Mouse (Mus musculus): Measurements from ENCODE around the gene Aspg.

Aspg gene

DNA sequence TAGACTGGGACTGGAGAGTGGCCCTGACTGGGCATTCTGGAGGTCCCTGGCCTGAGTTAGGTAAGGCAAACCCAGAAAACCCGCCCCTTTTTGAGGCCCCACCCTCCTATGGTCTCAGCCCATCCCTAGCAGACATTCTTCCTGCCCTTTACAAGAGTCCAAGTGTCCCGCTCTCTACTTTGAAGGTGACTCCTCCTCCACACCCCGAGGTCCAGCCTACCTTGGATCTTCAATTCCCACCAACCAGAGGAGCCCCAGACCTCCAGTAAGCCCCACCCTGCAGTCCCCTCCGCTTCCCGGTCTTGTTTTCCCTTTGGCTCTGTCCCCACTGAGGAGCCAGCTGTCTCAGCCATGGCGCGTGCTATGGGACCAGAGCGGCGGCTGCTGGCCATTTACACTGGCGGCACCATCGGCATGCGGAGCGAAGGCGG lies at the start of gene Aspg:
Aspg (plus strand) TSS at position 139 of the 431 bp plus-strand sequence.
- no peak for DNase-seq (ENCODE audit: low spot score in 2 of 2)

DNA sequence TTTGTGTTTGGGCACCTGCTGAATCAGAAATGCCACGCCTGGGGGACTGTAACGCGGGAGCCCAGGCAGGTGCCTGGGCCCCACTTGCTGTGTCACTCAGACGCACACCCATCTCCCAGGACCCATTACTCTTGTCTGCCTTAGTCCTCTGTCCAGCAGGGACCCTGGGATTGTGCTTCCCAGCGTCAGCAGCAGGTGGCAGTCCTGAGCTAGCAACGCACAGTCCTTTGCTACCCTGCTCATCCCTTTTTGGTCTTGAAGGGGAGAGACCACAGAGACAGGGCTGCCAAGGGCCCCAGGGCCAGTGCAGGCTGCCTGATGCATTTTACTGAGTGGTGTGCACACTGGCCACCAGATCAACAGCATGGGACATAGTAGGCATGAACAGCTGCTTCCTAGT lies 28.8 kb upstream of the Aspg start:
- peak; percentile 44 to 71 for DNase-seq (ENCODE audit: low spot score in 2 of 2)

DNA sequence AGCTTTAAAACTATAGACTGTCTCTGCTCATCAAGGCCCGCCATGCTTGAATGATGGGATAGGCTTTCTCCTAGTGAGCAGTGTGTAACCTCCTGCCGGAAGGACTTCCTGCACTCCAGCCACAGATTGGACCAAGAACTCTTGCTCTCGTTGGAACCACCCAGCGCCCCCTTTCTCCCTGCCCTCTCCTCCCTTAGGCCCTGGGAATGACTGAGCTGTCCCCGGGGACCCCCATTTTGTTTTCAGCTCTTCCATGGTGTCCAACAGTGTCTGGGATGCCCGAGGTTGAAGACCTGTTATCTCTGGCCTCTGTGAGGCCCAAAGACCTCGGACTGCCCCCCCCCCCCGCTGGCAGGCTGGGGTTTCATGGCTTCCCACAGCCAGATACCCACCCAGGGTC lies 26.6 kb upstream of the Aspg start:
- no peak for DNase-seq (ENCODE audit: low spot score in 2 of 2)

DNA sequence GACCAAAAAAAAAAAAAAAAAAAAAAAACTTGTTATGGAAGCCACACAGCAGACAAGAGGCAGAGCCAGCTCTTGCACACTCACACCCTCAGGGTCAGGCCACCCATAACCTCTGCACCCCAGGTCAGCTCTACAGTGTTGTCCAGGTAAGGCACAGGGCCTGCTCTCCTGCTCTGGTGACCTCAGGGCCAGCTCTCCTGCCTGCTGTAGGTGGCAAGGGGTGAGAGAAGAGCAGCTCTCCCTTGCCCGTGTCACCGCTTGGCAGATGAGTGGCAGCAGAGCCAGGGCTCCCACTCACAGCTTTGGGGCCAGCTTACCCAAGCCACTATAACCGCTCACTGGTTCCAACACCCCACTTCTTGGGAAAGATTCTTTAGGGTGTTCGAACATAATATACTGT lies 25.6 kb upstream of the Aspg start:
- DNase-seq (ENCODE audit: low spot score in 2 of 2): no peak

DNA sequence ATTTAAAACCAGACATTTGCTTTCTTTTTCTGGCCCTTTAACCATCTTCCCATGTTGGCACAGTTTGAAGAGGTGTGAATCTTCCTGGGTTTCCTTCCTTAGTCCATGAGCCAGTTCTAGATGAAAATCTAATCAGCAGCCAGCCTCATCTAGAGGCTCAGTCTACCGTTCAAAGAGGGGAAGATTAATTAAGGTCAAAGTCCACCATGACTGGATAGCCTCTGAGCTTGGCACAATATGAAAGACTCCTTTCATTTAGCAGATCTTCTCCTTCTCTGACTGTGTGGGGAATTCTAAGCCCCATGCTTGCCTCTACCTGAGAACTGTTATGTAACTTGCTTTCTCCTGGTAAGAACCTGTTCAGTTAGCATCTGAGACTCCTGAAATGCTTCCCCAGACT lies 24.2 kb upstream of the Aspg start:
- DNase-seq (ENCODE audit: low spot score in 2 of 2): no peak

DNA sequence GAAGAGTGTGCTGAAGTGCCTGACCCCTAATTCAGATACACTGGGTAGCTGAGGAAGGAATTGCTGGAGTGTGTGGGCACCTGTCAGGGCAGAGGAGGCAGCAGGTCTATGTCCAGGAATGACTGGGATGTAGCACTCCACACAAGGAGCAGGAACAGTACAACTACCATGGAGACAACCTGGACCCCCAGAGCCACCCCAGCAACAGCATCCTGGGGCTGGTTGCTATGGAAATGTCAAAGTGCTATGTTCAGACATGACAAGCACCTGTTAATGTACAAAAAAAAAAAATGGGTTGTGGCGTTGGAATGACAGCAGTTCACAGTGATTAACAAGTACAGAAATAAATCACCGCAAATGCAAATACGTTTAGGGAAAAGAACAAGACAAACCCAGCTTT lies 20.2 kb upstream of the Aspg start:
- no peak for DNase-seq (ENCODE audit: low spot score in 2 of 2)

DNA sequence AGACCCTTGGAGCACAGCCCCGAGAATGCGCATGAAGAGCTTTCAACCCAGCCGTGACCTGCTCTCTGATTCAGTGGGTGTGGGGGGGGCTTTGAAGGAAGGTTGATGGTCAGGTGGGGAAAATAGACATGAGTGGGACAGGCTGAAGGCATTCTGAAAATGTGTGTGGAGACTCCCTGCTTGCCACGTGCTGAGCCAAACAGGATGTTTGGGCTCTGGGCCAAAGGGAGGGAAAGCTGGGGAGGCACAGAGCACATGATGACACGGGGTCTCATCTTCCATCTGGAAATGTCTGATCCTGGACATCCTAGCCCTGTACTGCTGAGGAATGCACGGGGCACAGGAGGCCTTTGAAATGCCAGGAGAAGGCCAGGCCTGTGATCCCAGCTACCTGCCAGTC lies 19.8 kb upstream of the Aspg start:
- DNase-seq (ENCODE audit: low spot score in 2 of 2): no peak

DNA sequence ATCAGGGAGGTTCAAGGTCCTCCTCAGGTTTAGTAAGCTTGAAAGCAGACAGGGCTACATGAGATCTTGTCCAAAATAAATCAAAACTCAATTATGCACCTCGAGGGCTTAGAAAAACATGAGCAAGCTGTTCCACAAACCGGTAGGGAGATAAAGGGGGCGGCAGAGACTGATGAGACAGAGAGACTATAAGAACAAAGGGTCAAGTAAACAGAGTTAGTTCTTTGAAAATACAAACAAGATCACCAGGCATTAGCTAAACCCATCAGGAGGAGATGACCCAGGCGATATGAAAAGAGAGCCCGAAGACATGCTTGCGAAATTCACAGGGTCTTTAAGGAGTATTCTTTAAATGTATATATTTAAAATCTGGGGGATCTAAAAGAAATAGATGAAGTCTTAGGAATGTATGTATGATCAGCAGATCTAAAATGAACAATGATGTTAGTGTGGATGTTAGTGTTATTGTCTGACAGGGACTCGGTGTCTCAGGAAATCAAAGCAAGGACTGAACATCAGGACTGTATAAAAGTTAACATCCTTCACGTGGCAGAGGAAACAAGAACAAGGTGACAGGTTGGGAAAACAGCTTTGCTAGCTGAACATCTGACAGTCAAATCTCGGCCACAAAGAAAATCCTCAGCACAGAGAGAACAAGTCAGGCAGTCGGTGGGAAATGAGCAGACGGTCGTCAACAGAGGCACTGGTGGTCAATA lies 17.7 kb upstream of the Aspg start:
- DNase-seq (ENCODE audit: low spot score in 2 of 2): no peak

DNA sequence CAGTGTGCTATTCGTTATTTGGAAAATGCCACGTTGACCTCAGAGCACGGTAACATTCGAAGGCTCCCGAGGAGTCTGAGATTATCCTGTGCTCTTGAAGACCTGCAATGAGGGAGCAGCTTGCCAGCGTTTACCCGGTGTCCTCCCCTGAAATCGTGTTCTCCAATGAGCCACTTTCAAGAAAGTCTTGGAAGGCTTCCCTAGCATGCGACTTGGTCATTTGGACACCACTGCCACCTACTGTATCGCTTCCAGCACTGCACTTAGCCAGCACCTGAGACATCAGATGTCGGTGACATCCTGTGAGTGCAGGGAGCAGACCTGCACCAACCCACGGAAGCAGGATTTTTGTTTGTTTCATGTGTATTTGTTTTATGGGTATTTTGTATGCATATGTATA lies 15.4 kb upstream of the Aspg start:
- DNase-seq (ENCODE audit: low spot score in 2 of 2): peak; percentile 80 to 82

DNA sequence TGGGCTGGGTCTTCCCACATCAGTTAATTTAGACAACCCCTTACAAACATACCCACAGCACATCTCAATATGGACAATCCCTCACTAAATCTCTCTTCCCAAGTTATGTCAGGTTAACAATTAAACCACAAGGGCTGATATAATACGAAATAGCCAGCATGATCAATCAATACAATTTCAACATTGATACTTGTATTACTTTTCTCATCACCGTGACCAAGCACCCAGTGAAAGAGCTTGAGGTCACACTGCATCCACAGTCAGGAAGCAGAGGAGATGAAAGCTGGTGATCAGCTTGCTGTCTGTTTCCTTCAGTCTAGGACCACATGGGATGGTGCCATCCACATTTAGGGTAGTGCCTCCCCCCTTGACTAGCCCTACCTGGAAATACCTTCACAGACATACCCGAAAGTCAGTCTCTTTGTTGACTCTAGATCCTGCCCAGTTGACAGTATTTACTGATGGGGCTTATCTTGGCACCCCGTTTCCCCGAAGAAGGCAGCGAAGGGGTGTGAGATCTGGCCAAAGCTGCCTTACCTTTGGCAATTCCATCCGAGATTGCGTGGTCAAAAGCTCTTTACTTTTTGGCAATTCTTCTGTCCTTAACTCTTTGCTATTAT lies 12.1 kb upstream of the Aspg start:
- no peak for DNase-seq (ENCODE audit: low spot score in 2 of 2)

DNA sequence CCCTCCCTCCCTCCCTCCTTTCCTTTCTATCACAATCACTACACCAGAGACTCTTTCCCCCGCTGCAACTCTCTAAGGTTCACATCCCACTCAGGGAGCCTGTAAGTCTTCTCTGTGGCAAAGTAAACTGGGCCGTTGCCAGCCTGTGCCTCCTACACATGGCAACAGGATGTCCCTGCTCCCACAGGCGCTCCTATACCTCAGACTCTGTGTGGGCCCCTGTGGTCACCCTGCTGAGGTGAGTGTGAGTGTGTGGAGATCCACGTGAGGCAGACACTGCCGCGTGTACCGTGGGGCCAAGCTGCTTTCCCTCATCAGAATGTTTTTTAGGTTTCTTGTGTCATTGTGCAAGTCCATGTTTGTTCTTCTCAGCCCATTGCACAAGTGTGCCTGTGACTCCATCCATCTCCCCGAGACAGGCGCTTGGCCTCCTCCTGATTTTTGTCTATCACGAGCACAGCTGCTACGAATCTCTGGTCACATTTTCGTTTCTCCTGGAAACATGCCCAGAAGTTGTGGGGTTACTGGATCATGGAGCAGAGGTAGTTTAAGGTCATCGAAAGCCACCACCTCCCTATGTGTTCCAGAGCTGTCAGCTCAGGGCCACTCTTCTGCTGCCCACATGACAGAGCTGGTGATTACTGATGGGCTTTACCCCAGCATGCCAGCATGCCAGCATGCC lies 10.3 kb upstream of the Aspg start:
- DNase-seq (ENCODE audit: low spot score in 2 of 2): no peak

DNA sequence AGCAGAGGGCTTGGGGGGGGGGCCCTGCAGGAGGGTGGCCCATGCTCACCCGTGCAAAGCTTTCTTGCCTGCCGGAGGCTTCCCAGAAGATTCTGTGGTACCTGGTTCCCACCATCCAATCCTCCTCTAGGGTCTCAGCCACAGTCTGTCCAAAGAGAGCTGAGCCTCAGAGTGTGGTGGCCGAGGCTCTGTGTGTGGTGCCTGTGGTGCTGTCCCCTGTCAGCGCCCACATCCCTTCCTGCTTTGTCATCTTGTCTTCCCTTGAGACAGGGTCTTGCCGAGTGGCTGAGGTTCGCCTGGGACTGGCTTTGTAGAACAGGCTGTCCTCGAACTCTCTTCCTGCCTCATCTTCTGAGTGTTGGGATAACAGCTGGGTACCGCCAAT lies 9.8 kb upstream of the Aspg start:
- no peak for DNase-seq (ENCODE audit: low spot score in 2 of 2)

DNA sequence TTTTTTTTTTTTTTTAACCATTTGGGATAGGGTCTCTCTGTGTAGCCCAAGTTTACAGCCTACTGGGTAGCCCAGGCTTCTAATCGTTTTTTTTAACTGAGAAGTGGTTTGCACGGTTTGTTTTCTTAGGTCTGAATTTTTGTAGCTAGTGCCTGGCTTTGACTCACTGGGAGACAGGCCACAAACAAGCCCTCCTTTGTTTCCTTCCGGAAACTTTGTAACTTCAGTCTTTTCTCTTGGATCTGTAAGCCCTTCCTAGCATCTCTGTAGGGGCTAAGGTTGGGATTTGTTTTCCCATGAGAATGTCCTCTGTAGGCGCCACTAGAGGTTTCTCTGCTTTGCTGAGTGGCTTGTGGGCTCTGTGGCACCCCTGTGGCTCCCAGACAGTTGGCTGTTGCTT lies 6.4 kb upstream of the Aspg start:
- no peak for DNase-seq (ENCODE audit: low spot score in 2 of 2)

DNA sequence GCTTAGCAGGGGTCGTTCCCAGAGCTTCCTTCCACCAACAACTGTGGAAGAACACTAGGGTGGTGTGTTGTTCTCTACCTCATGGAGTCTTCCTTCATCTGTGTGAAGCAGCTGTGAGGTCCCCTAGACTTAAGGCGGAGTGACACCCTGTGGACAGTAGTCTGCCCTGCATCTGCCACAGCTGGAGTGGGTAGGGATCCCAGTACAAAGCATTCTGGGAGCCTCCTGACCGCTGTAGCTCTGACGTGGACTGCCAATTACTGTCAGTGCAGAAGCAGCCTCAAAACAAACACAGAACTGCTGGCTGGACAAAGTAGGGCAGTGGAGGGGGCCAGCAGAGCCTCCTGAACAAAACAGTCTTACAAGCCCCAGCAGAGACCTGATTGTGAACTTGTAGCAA lies 5.4 kb upstream of the Aspg start:
- no peak for DNase-seq (ENCODE audit: low spot score in 2 of 2)

DNA sequence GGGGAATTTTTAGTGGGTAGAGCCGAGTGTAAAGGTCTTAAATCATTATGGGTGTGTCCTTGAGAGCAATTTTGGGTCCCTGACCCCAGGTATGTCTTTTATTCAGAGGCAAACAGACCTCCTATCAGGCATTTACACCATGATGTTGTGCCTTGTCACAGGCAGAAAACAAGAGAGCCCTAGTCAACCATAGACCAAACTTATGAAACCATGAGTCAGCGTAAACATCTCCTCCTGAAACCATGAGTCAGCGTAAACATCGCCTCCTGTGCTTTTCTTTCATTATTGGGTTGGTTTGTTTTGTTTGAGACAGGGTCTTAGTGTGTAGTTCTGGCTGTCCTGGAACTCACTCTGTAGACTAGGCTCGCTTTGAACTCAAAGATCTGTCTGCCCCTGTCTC lies 3.3 kb upstream of the Aspg start:
- DNase-seq (ENCODE audit: low spot score in 2 of 2): no peak

DNA sequence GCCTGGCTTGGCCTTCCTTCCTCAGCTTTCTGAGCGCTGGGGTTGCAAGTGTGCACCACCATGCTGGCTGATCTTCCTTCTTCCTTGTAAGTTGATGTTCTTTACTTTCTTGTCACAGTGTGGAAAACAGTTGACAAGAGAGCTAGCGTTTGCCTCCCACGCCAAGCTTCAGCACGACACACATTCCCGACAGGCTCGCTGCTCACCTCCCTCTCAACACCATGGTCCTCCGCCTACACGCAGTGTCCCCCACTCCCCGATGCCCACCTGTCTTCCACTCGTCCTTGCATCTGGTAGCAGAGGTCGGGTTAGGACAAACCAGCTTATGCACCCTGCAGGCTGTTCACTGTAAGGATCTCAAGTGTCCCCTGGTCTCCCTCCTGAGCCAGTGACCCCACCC lies 1.6 kb upstream of the Aspg start:
- no peak for DNase-seq (ENCODE audit: low spot score in 2 of 2)

DNA sequence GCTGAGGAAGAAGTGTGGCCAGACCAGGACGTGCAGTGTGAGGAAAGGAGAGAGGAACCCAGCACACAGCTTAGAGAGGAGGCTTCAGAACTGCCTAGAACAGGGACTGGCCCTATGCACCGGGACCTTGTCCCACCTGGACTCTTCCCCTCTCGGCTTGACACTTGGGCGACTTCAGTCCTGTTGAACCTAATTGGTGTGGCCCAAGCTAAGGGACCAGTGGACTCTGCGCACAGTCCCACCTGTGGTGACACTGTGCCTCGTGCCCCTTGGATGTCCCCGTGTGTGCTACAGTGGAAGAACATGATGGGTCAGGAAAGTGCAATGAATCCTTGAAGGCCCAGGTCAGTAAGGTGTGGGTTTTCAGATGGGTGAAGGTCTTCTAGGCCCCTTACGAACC lies 1.2 kb downstream of the Aspg start:
- no peak for DNase-seq (ENCODE audit: low spot score in 2 of 2)

DNA sequence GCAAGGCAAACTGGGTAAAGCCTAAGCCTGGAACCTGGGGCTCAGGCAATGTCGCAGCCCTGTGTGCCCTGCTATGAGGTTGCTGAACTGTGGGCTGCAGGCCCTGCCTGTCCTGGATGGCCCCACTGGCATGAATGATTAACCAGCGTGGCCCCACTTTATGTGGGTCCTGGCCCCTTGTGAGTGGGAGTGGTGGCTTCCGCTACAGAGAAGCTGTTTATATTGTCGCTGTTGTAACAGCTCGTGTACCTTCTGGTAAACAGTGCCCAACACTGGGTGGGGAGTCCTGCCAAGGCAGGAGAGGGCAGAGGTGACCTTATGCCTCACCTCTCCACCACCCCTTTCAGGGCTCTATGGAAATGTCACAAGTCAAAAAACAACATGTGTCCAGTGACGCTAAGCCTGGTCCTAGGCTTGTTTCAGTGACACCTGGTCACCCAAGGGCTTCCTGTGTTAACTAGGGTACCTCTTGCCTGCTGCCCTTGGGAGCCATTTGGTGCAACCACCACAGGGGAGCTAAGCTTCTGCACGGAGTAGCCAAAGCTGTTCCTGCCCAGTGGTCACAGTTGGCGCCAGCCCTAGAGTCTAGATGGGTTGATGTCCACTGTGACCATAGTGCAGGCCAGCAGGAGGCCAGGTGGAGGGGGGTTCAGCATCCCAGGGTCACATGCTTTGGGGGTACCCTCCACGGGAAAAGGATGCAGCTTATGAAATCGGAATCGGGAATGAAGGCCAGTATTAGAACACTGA lies 2.4 kb downstream of the Aspg start:
- no peak for DNase-seq (ENCODE audit: low spot score in 2 of 2)

DNA sequence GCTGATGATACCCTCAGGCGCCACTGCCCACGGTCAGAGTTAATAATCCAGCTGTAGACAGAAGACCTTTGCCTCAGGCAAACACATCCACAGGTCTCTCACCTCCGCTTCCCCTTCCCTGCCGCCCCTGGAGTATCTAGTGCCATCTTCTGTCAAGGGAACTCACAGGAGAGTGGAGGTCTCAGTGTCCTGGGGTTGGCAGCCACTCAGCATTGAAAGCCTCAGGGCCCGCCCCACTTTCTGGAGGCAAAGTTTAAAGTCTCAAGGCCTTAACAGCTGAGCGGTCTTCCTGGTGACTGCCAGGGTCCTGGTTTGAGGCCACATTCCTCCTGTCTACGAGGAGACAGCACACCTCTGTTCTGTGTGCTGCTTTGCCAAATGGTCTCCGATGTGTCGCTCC lies 3.2 kb downstream of the Aspg start:
- no peak for DNase-seq (ENCODE audit: low spot score in 2 of 2)

DNA sequence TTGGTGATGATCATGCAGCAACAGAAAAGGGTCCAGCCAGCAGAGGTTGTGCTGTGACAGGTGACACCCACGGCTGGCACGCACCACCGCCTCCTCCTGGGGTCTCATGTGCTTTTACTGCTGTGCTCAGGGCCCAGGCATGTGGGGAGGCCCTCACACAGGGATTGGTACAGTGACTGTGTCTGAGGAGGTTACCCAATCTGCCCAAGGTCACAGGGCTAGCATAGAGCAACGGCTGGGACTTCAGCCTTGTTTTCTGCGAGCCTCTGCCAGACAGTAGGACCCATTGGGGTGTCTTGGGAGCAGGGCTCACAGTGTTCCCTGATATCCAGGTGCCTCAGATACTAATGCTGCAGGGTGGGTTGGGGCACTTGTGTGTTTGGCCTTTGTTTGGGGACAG lies 4.8 kb downstream of the Aspg start:
- DNase-seq (ENCODE audit: low spot score in 2 of 2): no peak

DNA sequence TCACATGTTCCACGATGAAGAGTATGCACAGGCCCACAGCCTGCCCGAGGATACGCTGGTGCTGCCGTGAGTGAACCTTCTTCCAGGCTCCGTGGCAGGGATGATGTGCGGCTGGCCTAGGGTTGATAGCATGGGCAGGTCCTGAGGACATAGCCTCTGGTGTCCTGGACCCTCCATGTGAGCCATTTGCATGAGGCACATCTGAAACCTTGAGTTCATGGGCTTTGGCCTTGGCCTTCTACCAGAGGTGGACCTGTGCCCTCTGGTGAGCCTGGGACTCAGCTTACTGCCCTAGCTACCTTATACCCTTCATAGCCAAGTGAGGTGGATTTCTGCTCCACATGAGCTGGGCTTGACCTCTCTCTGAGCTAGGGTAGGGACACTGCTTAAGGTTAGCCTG lies 5.8 kb downstream of the Aspg start:
- DNase-seq (ENCODE audit: low spot score in 2 of 2): no peak

DNA sequence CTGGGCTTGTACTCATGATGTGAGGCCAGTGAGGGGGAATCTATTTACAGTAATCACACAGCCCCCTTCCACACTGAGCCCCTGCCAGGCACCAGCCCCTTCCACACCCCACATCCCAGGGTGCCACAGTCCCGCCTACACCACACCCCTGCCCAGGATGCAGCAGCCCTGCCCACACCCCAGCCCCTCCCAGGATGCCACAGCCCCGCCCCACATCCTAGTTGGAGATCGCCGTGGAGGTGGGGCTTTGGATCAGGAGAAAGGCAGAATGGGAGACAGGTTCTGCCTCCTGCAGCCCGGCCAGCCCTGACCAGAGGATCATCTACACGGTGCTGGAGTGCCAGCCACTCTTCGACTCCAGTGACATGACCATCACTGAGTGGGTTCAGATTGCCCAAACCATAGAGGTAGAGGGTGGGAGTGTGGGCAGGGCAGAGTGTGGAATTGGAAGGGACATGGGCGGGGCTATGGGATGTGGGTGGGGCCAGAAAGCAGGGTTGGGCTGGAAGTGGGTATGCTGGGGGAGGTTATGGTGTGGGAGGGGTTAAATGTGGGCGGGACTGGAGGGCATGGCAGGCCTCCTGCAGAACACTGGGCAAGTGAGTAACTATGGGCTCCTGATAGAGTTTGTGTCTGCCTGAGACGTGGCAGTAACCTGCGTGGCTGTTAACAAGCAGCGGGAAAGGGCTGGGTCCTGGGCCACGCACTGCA lies 6.4 kb downstream of the Aspg start:
- no peak for DNase-seq (ENCODE audit: low spot score in 2 of 2)
